8 mouse cellular contexts compared by ENCODE assay signal in the genomic region with DNA sequence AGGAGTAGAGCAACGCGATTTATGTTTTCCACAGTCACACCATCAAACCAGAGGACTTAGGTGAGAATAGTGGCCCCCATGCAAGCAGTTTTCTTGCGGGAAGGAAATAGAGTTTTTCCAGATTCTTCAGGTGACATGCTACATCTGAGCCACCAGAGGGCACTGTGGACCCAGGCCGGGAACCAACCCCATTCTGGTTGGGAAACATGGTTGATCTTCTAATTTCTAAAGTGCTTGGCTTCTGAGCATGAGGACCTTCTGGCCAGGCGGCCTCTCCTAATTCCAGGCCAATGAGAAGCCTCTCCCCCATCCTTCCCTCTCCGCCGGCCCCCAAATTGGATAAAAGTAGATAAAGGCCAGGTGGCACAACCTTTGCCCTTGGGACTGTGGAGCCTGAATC. TPM values are rescaled to one million over a fixed set of nuclear protein-coding genes. Genes with fewer than 3 reads are reported as not detected.
DNase-seq lines count a peak whose midpoint lies in the region; ATAC-seq lines count a peak whose summit lies in the region.

No protein-coding gene starts in this region.

- peak; percentile 48 for DNase-seq in CD4-positive, CD25-positive, alpha-beta regulatory T cell, adult 2 months (ENCODE audit: low read depth, low spot score)
- DNase-seq in kidney, adult 9 months, result peak; percentile 23
- DNase-seq in Muller cell, postnatal 12 days (ENCODE audit: inconsistent ontology term), result peak; percentile 23
- peak; percentile 27 for DNase-seq in embryo, embryonic 9.5 days (ENCODE audit: extremely low spot score)
- peak; percentile 27 for DNase-seq in lung, postnatal 10 days
- no peak for DNase-seq in right cerebral cortex, postnatal 25 days

- no peak overlapping the region for H3K4me2 ChIP-seq in kidney, embryonic 16.5 days (replicated peaks; ENCODE audit: low read depth, low read length)

- 21% methylated on average over 7 of the region's 7 CpGs for WGBS in kidney, embryonic 16.5 days

- ATAC-seq in CD4-positive, CD25-positive, alpha-beta regulatory T cell, adult 4 months, result no peak
- no peak for ATAC-seq in kidney, embryonic 16.5 days (ENCODE audit: low FRiP score, low TSS enrichment)

- no peaks in the 10 kb centered on the region for H3K4me1 ChIP-seq in kidney, embryonic 16.5 days (ENCODE audit: insufficient read depth, low read length)

- H3K27ac ChIP-seq in kidney, embryonic 16.5 days (ENCODE audit: low read length), result no peak overlapping the region

- H3K36me3 ChIP-seq in kidney, embryonic 16.5 days (ENCODE audit: insufficient read depth, low read length), result 0 out of 2 replicates have a peak, but pooled peaks cover 6% of the 10 kb centered on the region

- H3K4me3 ChIP-seq in kidney, embryonic 16.5 days (ENCODE audit: low read length), result no peak overlapping the region

- no peak overlapping the region for H3K9ac ChIP-seq in kidney, embryonic 16.5 days (replicated peaks; ENCODE audit: low read length)

- no peaks in the 10 kb centered on the region for H3K27me3 ChIP-seq in kidney, embryonic 16.5 days (ENCODE audit: insufficient read depth, low read length)

- H3K9me3 ChIP-seq in kidney, embryonic 16.5 days (ENCODE audit: low read length), result no peaks in the 10 kb centered on the region

RNA-seq across cellular contexts. Expression of a gene that starts 38.3 kb away (rescaled TPM):
- polyA plus RNA-seq in CD4-positive, CD25-positive, alpha-beta regulatory T cell, adult 4 months (2017; shearing (Covaris generic)), result not detected
- 25.6 and 26.8 TPM in 2 replicates for polyA plus RNA-seq in kidney, embryonic 16.5 days (2015; fragmentation: Nextera tagmentation; extraction: Ambion mirVana)

RNA-seq across cellular contexts. Expression of a gene that starts 39.9 kb away (rescaled TPM):
- polyA plus RNA-seq in CD4-positive, CD25-positive, alpha-beta regulatory T cell, adult 4 months (2017; shearing (Covaris generic)), result not detected
- polyA plus RNA-seq in kidney, embryonic 16.5 days (2015; fragmentation: Nextera tagmentation; extraction: Ambion mirVana), result 25.6 and 25.7 TPM in 2 replicates

RNA-seq across cellular contexts. Expression of a gene that starts 56.6 kb away (rescaled TPM):
- 10 to 100 TPM; 10.1 to 13.9 TPM for polyA plus RNA-seq in CD4-positive, CD25-positive, alpha-beta regulatory T cell, adult 4 months (2017; shearing (Covaris generic))
- polyA plus RNA-seq in kidney, embryonic 16.5 days (2015; fragmentation: Nextera tagmentation; extraction: Ambion mirVana), result 9.8 and 12.9 TPM in 2 replicates

Comparison
In these comparisons a context has a peak if more than half of its experiments do, and no peak if none do; other contexts are left out.
1. RNA of a gene that starts 38.3 kb away (polyA plus RNA-seq): 25.6 to 26.8 TPM in kidney, embryonic 16.5 days; not detected in CD4-positive, CD25-positive, alpha-beta regulatory T cell, adult 4 months; every median in the first group is over 10 times any median in the second.
2. RNA of a gene that starts 39.9 kb away (polyA plus RNA-seq): 25.6 to 25.7 TPM in kidney, embryonic 16.5 days; not detected in CD4-positive, CD25-positive, alpha-beta regulatory T cell, adult 4 months; every median in the first group is over 10 times any median in the second.